Mouse (Mus musculus) CH12F3 (cell line): ENCODE measurements at regions not wholly inside any gene's neighbourhood (a gene's known extent, or its start where the extent isn't known, plus 50 kb on each side); places are given as distances from the start of the nearest gene placed in this dataset.

Experiments
- in situ Hi-C: fragments of 300-500 bp; cut with MboI; formaldehyde crosslinking; loops from 2 replicates; pipeline ENCODE4 v1.14.3; 2020; ENCODE audit warnings: low sequenced_read_pairs

- in situ Hi-C loops: no loop called here
These were observed 65.7 kb downstream of the Polr2m start for GRCm38 (mm10) chr9:71420064-71420463.

DNA sequence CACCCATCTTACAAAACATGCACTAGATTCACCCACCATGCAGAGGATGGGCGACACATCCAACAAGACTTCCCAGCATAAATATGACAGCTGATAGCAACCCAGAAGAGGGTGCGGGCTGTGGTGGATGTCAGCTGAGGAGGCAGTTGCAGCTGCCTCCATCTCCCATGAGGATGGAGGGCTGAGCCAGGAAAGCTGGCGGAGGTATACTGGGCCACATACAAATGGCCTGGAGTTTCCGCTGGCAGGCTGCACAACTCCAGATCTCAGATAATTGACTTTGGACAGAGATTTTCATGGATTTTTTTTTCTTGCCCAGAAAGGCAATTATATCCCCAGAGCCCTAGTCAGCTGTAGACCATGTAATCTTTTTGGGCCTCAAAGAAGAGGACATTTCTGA, 67.2 kb downstream of the Polr2m start:
- in situ Hi-C loops: no loop called here

- in situ Hi-C loops: no loop called here
These were observed 68.5 kb downstream of the Polr2m start for GRCm38 (mm10) chr9:71417248-71417647.

DNA sequence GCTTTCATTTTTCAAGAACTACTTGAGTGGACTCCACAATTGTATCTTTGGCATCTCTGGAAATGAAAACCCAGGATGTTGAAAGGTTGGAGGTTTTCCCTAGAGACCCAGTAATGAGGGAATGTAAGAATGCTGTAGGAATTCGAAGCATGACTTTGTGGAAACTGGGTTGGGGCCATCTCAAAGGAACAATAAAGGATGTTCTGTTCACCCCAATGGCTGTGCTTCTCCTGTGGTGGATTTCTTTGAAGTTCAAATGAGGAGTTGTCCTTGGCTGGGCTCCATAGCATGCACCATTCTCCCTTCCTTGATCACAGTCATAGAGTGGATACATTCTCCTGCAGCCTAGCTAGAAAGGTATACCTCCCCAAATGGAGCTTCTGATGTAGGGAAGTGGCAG, 74.6 kb downstream of the Polr2m start:
- in situ Hi-C loops: no loop called here

DNA sequence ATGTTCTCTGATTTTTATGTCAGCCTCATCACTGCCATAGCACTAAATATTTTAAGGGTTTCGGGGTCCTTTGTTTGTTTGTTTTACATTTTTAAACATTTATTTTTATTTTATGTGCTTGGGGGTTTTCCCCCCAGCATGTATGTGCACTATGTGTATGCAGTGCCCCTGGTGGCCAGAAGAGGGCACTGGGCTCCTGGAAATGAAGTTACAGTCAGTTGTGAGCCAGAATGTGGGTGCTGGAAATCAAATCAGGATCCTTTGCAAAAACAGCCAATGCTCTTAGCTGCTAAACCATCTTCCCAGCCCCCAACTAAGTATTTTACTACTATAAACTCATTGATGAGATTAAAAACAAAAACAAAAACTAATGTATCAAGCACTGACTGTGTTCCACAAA, 75.8 kb downstream of the Polr2m start:
- in situ Hi-C loops: no loop called here

GRCm38 (mm10) chr9:71408946-71409345, 76.8 kb downstream of the Polr2m start:
- in situ Hi-C loops: no loop called here

DNA sequence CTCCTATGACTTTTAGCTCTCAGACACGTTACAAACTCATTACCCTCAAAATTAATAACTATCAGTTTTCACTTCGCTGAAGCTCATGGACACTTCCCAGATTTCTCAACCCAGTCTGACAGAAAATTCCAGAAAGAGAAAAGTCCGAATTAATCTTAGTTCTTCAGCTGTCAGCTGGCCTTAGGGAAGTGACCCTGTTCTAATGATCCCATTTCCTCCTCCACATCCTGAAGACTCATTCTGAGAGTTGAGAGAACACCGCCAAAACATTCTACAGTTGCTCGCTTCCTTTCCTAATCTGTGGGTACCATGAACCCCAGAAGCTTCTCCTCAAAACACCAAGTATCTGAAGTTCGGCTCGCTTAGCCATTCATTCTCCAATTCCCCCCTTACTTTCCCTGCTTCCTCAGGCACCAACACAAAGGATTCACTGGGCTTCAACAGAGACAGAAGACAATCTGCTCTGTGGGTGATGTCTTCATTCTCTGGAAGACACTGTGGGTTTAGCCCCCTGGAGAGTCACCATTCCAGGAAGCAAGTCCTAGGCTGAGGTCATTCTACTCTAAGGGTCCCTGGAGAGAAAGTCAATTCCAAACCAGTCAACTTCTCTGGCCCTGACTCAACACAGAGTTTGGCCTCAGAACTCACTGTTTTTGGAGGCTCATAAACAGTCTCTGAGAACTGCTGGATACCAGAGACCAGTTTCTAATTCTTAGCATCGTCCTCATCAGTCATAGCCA, 81.2 kb downstream of the Polr2m start:
- in situ Hi-C loops: no loop called here

DNA sequence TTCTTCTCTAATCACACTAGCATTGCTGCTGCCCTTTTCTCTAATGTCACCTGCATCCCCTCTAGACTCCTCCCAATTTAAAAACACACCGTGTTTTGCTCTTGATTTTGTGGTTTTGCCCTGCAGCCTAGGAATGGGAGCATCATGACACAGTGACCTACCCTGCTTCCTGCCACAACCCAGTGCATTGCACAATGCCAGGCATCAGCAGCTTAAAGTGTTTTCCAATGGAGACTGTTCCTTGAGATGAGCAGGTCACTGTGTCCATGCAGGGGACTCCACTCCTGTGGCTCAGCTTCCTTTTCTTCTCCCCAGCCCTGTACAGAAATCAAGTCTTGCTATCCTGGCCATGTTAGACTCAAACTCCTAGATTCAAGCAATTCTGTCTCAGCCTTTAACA, 84.1 kb downstream of the Polr2m start:
- in situ Hi-C loops: no loop called here

GRCm38 (mm10) chr9:71399346-71399745, 86.4 kb downstream of the Polr2m start:
- in situ Hi-C loops: no loop called here

DNA sequence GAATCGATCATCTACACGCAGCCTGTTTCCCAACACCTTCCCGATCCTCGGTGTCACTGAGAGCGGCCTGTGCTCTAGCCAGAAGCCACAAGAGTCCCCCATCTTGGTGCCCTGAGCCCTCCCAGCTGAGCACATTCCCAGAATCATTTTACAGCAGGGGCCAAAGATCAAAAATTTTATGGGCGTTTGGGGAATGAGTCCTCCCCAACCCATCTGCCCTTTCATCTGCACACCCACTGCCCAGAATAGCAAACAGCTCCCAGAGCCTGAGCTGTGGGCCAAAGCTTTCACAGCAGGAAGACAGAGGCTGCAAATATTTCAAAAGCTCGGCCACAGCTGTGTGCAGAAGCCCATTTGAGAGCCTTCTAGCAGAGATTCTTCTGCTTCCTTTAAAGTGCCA, 89.0 kb downstream of the Polr2m start:
- in situ Hi-C loops: no loop called here

DNA sequence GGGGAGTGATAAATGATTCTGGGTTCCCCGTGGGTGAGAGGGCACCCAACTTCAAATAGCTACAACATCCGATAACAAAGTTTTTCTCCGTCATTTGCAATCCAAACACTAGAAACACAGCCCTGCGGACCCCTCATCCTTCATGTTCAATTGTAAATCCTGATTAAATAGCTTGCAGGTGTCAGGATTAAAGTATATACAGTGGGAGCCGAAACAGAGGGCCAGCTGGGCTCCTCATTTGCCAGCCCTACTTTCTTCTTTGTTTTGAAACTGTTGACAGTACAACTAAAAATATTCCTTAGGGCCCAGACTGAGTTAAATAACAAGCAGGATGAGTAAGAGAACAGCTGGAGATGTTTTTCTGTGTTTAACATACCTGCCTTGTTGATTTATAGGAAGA, 95.5 kb downstream of the Polr2m start:
- in situ Hi-C loops: no loop called here

DNA sequence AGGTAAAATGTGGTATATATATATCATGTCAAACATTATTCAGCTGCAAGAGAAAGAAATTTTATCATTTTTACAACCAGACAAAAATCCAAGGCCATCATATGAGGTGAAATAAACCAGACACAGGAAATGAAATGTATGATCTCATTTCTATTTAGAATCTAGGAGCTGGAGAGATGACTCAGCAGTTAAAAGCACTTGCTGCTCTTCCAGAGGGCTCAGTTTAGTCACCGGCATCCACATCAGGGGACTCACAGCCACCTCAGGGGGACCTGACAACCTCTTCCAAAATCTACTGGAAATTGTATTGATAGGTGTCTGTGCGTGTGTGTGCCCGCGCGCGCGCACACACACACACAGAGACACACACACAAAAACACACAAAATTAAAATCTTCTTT, 98.3 kb downstream of the Polr2m start:
- in situ Hi-C loops: no loop called here

GRCm38 (mm10) chr9:71383901-71384300, 101.8 kb downstream of the Polr2m start:
- in situ Hi-C loops: no loop called here

DNA sequence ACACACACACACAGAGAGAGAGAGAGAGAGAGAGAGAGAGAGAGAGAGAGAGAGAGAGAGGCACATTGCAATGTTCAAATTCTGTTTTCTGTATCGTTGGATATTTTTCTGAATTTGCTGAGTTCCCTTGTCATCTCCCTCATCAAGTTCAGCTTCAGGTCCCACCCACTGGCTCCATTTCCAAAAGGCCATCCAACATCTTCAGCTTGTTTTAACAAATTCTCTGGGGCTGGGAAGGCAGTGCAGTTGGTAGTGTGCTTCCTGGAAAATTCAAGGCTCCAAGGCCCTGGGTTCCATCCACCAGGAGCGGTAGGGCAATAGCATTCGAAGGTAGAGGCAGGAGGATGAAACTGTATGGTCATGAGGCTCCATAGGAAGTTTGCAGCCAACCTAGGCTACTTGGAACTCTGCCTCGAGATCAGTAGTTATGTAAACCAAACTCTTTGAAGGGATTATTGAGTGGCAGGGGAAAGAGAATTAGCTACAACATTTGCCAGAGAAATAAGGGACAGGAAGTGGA, 105.9 kb downstream of the Polr2m start:
- in situ Hi-C loops: no loop called here

- in situ Hi-C loops: loop anchor here (25.0 kb wide), 1 partner anchor 243 kb away; no protein-coding TSS in a partner anchor
These were observed 116.0 kb downstream of the Polr2m start for GRCm38 (mm10) chr9:71369760-71370159.

DNA sequence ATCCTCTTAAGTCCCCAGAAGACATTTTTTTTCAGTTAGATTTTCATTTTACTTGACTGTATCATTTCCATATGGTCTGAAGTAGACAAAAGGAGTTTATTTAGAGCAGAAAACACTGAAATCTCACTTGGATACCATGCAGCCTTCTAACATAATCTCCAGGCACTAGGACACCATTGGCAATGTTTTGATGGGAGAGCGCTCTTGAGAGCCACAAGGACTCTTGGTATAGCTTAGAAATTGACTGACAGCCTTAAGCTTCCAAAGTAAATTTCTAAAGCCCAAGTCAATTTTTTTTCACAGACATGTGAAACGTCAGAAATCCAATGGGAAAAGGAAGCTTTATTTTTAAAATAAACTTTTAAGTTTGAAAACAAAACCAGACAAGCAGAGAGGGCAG, 116.5 kb downstream of the Polr2m start:
- in situ Hi-C loops: loop anchor here (25.0 kb wide), 1 partner anchor 243 kb away; no protein-coding TSS in a partner anchor

GRCm38 (mm10) chr9:71366573-71366972, 119.2 kb downstream of the Polr2m start:
- in situ Hi-C loops: loop anchor here (25.0 kb wide), 1 partner anchor 246 kb away; no protein-coding TSS in a partner anchor

- in situ Hi-C loops: loop anchor here (25.0 kb wide), 1 partner anchor 247 kb away; no protein-coding TSS in a partner anchor
These were observed 120.5 kb downstream of the Polr2m start for GRCm38 (mm10) chr9:71365177-71365738.

- in situ Hi-C loops: loop anchor here (25.0 kb wide), 1 partner anchor 248 kb away; no protein-coding TSS in a partner anchor
These were observed 121.6 kb downstream of the Polr2m start for GRCm38 (mm10) chr9:71364047-71364665.

- in situ Hi-C loops: loop anchor here (25.0 kb wide), 1 partner anchor 250 kb away; no protein-coding TSS in a partner anchor
These were observed 123.3 kb downstream of the Polr2m start for GRCm38 (mm10) chr9:71362401-71362800.

GRCm38 (mm10) chr9:71361961-71362360, 123.8 kb downstream of the Polr2m start:
- in situ Hi-C loops: loop anchor here (25.0 kb wide), 1 partner anchor 250 kb away; no protein-coding TSS in a partner anchor
